Mouse (Mus musculus) heart, postnatal 0 days (tissue): ENCODE data around the gene Trim54. TPM values are rescaled to one million over a fixed set of nuclear protein-coding genes. Genes with fewer than 3 reads are reported as not detected.
A peak's percentile ranks its signal among the peaks of the same experiment; 100 is the strongest.

Experiments used
- ATAC-seq: fragments of 200-750 bp; cut with Nextera tagmentation; 2 replicates; pipeline ENCODE4 v1.8.0; 2017; ENCODE audit warnings: low read depth, moderate number of reproducible peaks, moderate library complexity; ENCODE audit not compliant: insufficient read depth
- DNase-seq: peaks from one replicate; pipeline ENCODE4 v3.0.0-alpha.2; 2016; ENCODE audit warnings: low spot score
- H3K27ac ChIP-seq: fragments of 300-500 bp; sonication (generic); 2 replicates; pipeline ENCODE4 v1.5.1; 2014; ENCODE audit warnings: low read depth, mild to moderate bottlenecking
- H3K27me3 ChIP-seq: fragments of 300-500 bp; sonication (generic); 2 replicates; pipeline ENCODE4 v1.6.1; 2014; ENCODE audit warnings: low read length, mixed read lengths; ENCODE audit not compliant: control insufficient read depth, insufficient read depth
- H3K36me3 ChIP-seq: fragments of 300-500 bp; sonication (generic); replicated peaks from 2 replicates; pipeline ENCODE4 v1.6.1; 2014; ENCODE audit warnings: low read length, mixed read lengths; ENCODE audit not compliant: control insufficient read depth, insufficient read depth
- H3K4me1 ChIP-seq: fragments of 300-500 bp; sonication (generic); 2 replicates; pipeline ENCODE4 v1.6.1; 2014; ENCODE audit warnings: antibody characterized with exemption; ENCODE audit not compliant: control insufficient read depth, insufficient read depth
- H3K4me2 ChIP-seq: fragments of 300-500 bp; sonication (generic); 2 replicates; pipeline ENCODE4 v1.6.1; 2014; ENCODE audit warnings: low read depth, mild to moderate bottlenecking, low read length, moderate library complexity
- H3K4me3 ChIP-seq: fragments of 300-500 bp; sonication (generic); 2 replicates; pipeline ENCODE4 v1.5.1; 2014; ENCODE audit warnings: low read depth, low read length
- H3K9ac ChIP-seq: fragments of 300-500 bp; sonication (generic); replicated peaks from 2 replicates; pipeline ENCODE4 v1.6.1; 2014; ENCODE audit warnings: low read depth, low read length, mixed read lengths
- H3K9me3 ChIP-seq: fragments of 300-500 bp; sonication (generic); replicated peaks from 2 replicates; pipeline ENCODE4 v1.6.1; 2016; ENCODE audit warnings: low read length; ENCODE audit not compliant: control insufficient read depth
- CTCF ChIP-seq: IDR thresholded peaks from 2 replicates; pipeline ENCODE4 v1.5.1; 2016; ENCODE audit warnings: antibody characterized with exemption, control low read depth, low read depth
- EP300 ChIP-seq: IDR thresholded peaks from 2 replicates; pipeline ENCODE4 v1.6.1; 2016; ENCODE audit warnings: antibody characterized with exemption, low read depth
- WGBS: fragments of 180-500 bp; shearing (Covaris S2); extraction: QIAGEN DNeasy Blood & Tissue Kit; methylation state at CpG from one replicate; pipeline ENCODE4 v1.1.7; 2014; 5-methylcytosine and 5-hydroxymethylcytosine counted together
- polyA plus RNA-seq: library from polyadenylated mRNA; unstranded; fragments of >200 nt; fragmentation: Nextera tagmentation; extraction: Ambion mirVana; gene quantifications from 2 replicates; pipeline ENCODE4 v1.2.1, GENCODE M21; 2015
- total RNA-seq: library from RNA; depleted of rRNA; stranded (reverse); fragments of >200 nt; gene quantifications from 2 replicates; pipeline ENCODE4 v1.2.3, GENCODE M21; 2014; ENCODE audit warnings: low replicate concordance; rRNA removed

Trim54 gene
- 4.2 and 8.8 TPM in 2 replicates for total RNA-seq
- polyA plus RNA-seq, result 16.4 and 16.5 TPM in 2 replicates

GRCm38 (mm10) chr5:31116354-31116753 is at the start of gene Trim54:
TSS of gene Trim54 (plus strand) at chr5:31116712.
- H3K36me3 ChIP-seq, result no peaks in the 10 kb centered on the region
- peak within 1 kb of the TSS; percentile 53 for H3K27ac ChIP-seq
- H3K4me3 ChIP-seq, result peak within 1 kb of the TSS; percentile 41
- H3K4me2 ChIP-seq, result peak within 1 kb of the TSS; percentile 59
- WGBS, result 6% methylated on average over 3 of the region's 3 CpGs
- H3K27me3 ChIP-seq, result no peaks in the 10 kb centered on the region
- ATAC-seq (peak; percentile 80), DNase-seq (no peak)
- H3K9ac ChIP-seq, result 0 out of 2 replicates have a peak within 1 kb of the TSS, but pooled peaks have one; percentile 18
- TF ChIP-seq CTCF, result no peak
- H3K4me1 ChIP-seq, result 0 out of 2 replicates have a peak, but pooled peaks cover 8% of the 10 kb centered on the region
- no peaks in the 10 kb centered on the region for H3K9me3 ChIP-seq

- no peaks in the 10 kb centered on the region for H3K9me3 ChIP-seq
- H3K9ac ChIP-seq, result no peak overlapping the region
- 95% methylated on average over 3 of the region's 3 CpGs for WGBS
- ATAC-seq (no peak), DNase-seq (no peak)
- H3K4me2 ChIP-seq, result no peak overlapping the region
- H3K27ac ChIP-seq, result no peak overlapping the region
- H3K36me3 ChIP-seq, result peaks cover 81% of the 10 kb centered on the region
- no peak for TF ChIP-seq EP300
- no peak for TF ChIP-seq CTCF
- H3K27me3 ChIP-seq, result no peaks in the 10 kb centered on the region
- H3K4me3 ChIP-seq, result no peak overlapping the region
- H3K4me1 ChIP-seq, result no peaks in the 10 kb centered on the region
Measured at GRCm38 (mm10) chr5:31069810-31070209, 46.7 kb upstream of the Trim54 start.

- Histone ChIP-seq H3K9me3 (no peaks in the 10 kb centered on the region), H3K4me1 (no peaks in the 10 kb centered on the region)
Measured at GRCm38 (mm10) chr5:31071059-31071458, 45.5 kb upstream of the Trim54 start.

GRCm38 (mm10) chr5:31071821-31072220 is 44.7 kb upstream of the Trim54 start:
- no peak for ATAC-seq
- H3K4me3 ChIP-seq, result no peak overlapping the region
- TF ChIP-seq CTCF, result no peak
- TF ChIP-seq EP300, result no peak
- H3K9me3 ChIP-seq, result no peaks in the 10 kb centered on the region
- no peaks in the 10 kb centered on the region for H3K27me3 ChIP-seq
- H3K27ac ChIP-seq, result no peak overlapping the region
- 95% methylated on average over 11 of the region's 11 CpGs for WGBS
- no peak for DNase-seq
- no peaks in the 10 kb centered on the region for H3K4me1 ChIP-seq
- H3K36me3 ChIP-seq, result peaks cover 95% of the 10 kb centered on the region
- H3K9ac ChIP-seq, result no peak overlapping the region
- H3K4me2 ChIP-seq, result no peak overlapping the region

More at GRCm38 (mm10) chr5:31071059-31071458, 45.5 kb upstream of the Trim54 start:
- no peak overlapping the region for H3K27ac ChIP-seq
- WGBS, result 74% methylated on average over 2 of the region's 2 CpGs
- H3K36me3 ChIP-seq, result peaks cover 92% of the 10 kb centered on the region
- ATAC-seq (no peak), DNase-seq (no peak)
- TF ChIP-seq EP300, result no peak
- TF ChIP-seq CTCF, result no peak
- no peaks in the 10 kb centered on the region for H3K27me3 ChIP-seq
- no peak overlapping the region for H3K4me3 ChIP-seq
- H3K4me2 ChIP-seq, result no peak overlapping the region
- H3K9ac ChIP-seq, result no peak overlapping the region

- Histone ChIP-seq H3K4me2 (no peak overlapping the region), H3K9me3 (no peaks in the 10 kb centered on the region), H3K27me3 (no peaks in the 10 kb centered on the region), H3K9ac (no peak overlapping the region), H3K27ac (no peak overlapping the region), H3K4me1 (no peaks in the 10 kb centered on the region), H3K4me3 (no peak overlapping the region), H3K36me3 (peaks cover 96% of the 10 kb centered on the region)
- no peak for DNase-seq
- 91% methylated on average over 12 of the region's 12 CpGs for WGBS
- ATAC-seq, result no peak
- TF ChIP-seq CTCF (no peak), EP300 (no peak)
Measured at GRCm38 (mm10) chr5:31073176-31073575, 43.3 kb upstream of the Trim54 start.

- peaks cover 67% of the 10 kb centered on the region for H3K36me3 ChIP-seq
- H3K27ac ChIP-seq, result no peak overlapping the region
- no peaks in the 10 kb centered on the region for H3K9me3 ChIP-seq
- H3K4me3 ChIP-seq, result no peak overlapping the region
- no peak for TF ChIP-seq EP300
- no peak for TF ChIP-seq CTCF
- WGBS, result 75% methylated on average over 13 of the region's 13 CpGs
- H3K27me3 ChIP-seq, result no peaks in the 10 kb centered on the region
- ATAC-seq (no peak), DNase-seq (no peak)
- H3K9ac ChIP-seq, result no peak overlapping the region
- no peaks in the 10 kb centered on the region for H3K4me1 ChIP-seq
- no peak overlapping the region for H3K4me2 ChIP-seq
Measured at GRCm38 (mm10) chr5:31076346-31076745, 40.2 kb upstream of the Trim54 start.
